Mouse (Mus musculus) CH12.LX (cell line): ENCODE data around the gene Mfap2. TPM values are rescaled to one million over a fixed set of nuclear protein-coding genes. Genes with fewer than 3 reads are reported as not detected.

Experiments
- DNase-seq: peaks from one replicate; pipeline ENCODE4 v3.0.0-alpha.2; 2013; ENCODE audit errors: extremely low read depth
- H3K27ac ChIP-seq: 2 replicates; pipeline ENCODE4 v1.5.1; 2012; ENCODE audit warnings: low read depth, mild to moderate bottlenecking, control low read depth, moderate library complexity; ENCODE audit not compliant: insufficient read depth
- H3K27me3 ChIP-seq: replicated peaks from 2 replicates; pipeline ENCODE3; 2012; ENCODE audit warnings: inconsistent platforms
- H3K36me3 ChIP-seq, 2 experiments: replicated peaks in 1 of 2; 2 replicates each; pipeline versions ENCODE3 to v1.6.1; 2012; ENCODE audit warnings: inconsistent platforms in 1 of 2, low read length in 1 of 2, mild to moderate bottlenecking in 1 of 2, mixed read lengths in 1 of 2, moderate library complexity in 1 of 2; ENCODE audit not compliant: control insufficient read depth in 1 of 2, insufficient read depth in 1 of 2
- H3K4me1 ChIP-seq, 2 experiments: 2 replicates each; pipeline ENCODE4 v1.6.1; 2012; ENCODE audit warnings: inconsistent platforms in 1 of 2, moderate library complexity in 1 of 2; ENCODE audit not compliant: insufficient read depth in 2 of 2, control insufficient read depth in 1 of 2
- H3K4me2 ChIP-seq: 2 replicates; pipeline ENCODE4 v1.6.1; 2012; ENCODE audit warnings: low read depth, mild to moderate bottlenecking, control low read depth; ENCODE audit not compliant: poor library complexity, insufficient read depth, severe bottlenecking
- H3K4me3 ChIP-seq, 3 experiments: fragments of 150-350 bp in 1 of 3; sonication (generic) in 1 of 3; replicated peaks in 1 of 3; 2 replicates each; pipeline versions ENCODE3 to v1.5.1; 2011 to 2012; ENCODE audit warnings: low read depth in 2 of 3, low read length in 2 of 3, mild to moderate bottlenecking in 2 of 3, moderate library complexity in 2 of 3, control low read depth in 1 of 3, improper control_type of control experiment in 1 of 3, inconsistent platforms in 1 of 3, mixed read lengths in 1 of 3; ENCODE audit not compliant: poor library complexity in 1 of 3
- H3K79me2 ChIP-seq: replicated peaks from 2 replicates; pipeline ENCODE4 v1.6.1; 2012; ENCODE audit warnings: mild to moderate bottlenecking, moderate library complexity; ENCODE audit not compliant: control insufficient read depth, poor library complexity, insufficient read depth, severe bottlenecking; ENCODE audit errors: extremely low read depth
- H3K9ac ChIP-seq: 2 replicates; pipeline ENCODE4 v1.6.1; 2012; ENCODE audit warnings: low read depth, mild to moderate bottlenecking, control low read depth, moderate library complexity; ENCODE audit not compliant: insufficient read depth
- H3K9me3 ChIP-seq: replicated peaks from 2 replicates; pipeline ENCODE3; 2012; ENCODE audit warnings: low read length, inconsistent platforms, mixed read lengths
- BHLHE40 ChIP-seq: IDR thresholded peaks from 2 replicates; pipeline ENCODE4 v1.6.1; 2011; ENCODE audit warnings: mild to moderate bottlenecking, low read depth, low read length, improper control_type of control experiment
- CHD1 ChIP-seq: IDR thresholded peaks from 2 replicates; pipeline ENCODE4 v1.6.1; 2012; ENCODE audit warnings: low read depth, low read length, improper control_type of control experiment, inconsistent platforms
- E2F4 ChIP-seq: IDR thresholded peaks from 2 replicates; pipeline ENCODE4 v1.6.1; 2011; ENCODE audit warnings: low read depth, low read length, improper control_type of control experiment; ENCODE audit not compliant: insufficient replicate concordance
- ELF1 ChIP-seq: IDR thresholded peaks from 2 replicates; pipeline ENCODE4 v1.6.1; 2014; ENCODE audit warnings: low read depth, mild to moderate bottlenecking, inconsistent platforms, low read length, improper control_type of control experiment
- EP300 ChIP-seq: IDR thresholded peaks from 2 replicates; pipeline ENCODE4 v1.6.1; 2011; ENCODE audit warnings: low read length, improper control_type of control experiment
- GABPA ChIP-seq: IDR thresholded peaks from 2 replicates; pipeline ENCODE4 v1.6.1; 2012; ENCODE audit warnings: low read depth, low read length, improper control_type of control experiment, inconsistent platforms; ENCODE audit not compliant: insufficient replicate concordance
- JUN ChIP-seq: IDR thresholded peaks from 2 replicates; pipeline ENCODE4 v1.6.1; 2011; ENCODE audit warnings: low read depth, mild to moderate bottlenecking, low read length, improper control_type of control experiment, moderate library complexity; ENCODE audit not compliant: insufficient read depth
- KAT2A ChIP-seq: IDR thresholded peaks from 2 replicates; pipeline ENCODE4 v1.6.1; 2012; ENCODE audit warnings: low read length, improper control_type of control experiment, inconsistent platforms; ENCODE audit not compliant: insufficient replicate concordance
- MAFK ChIP-seq: IDR thresholded peaks from 2 replicates; pipeline ENCODE4 v1.6.1; 2011; ENCODE audit warnings: low read length, improper control_type of control experiment; ENCODE audit not compliant: insufficient replicate concordance
- MAX ChIP-seq: IDR thresholded peaks from 2 replicates; pipeline ENCODE4 v1.6.1; 2011; ENCODE audit warnings: low read length, improper control_type of control experiment
- MAZ ChIP-seq: IDR thresholded peaks from 2 replicates; pipeline ENCODE4 v1.6.1; 2012; ENCODE audit warnings: low read depth, mild to moderate bottlenecking, inconsistent platforms, low read length, improper control_type of control experiment, moderate library complexity
- MYC ChIP-seq: IDR thresholded peaks from 2 replicates; pipeline ENCODE4 v1.6.1; 2011; ENCODE audit warnings: low read depth, mild to moderate bottlenecking, improper control_type of control experiment, low read length
- NELFE ChIP-seq: IDR thresholded peaks from 2 replicates; pipeline ENCODE4 v1.6.1; 2011; ENCODE audit warnings: low read depth, low read length, improper control_type of control experiment
- NRF1 ChIP-seq: IDR thresholded peaks from 2 replicates; pipeline ENCODE4 v1.6.1; 2014; ENCODE audit warnings: low read depth, mild to moderate bottlenecking, inconsistent platforms, low read length, improper control_type of control experiment, moderate library complexity
- POLR2A ChIP-seq: IDR thresholded peaks from 2 replicates; pipeline ENCODE4 v1.6.1; 2011; ENCODE audit warnings: low read depth, mild to moderate bottlenecking, improper control_type of control experiment, low read length
- SMC3 ChIP-seq: IDR thresholded peaks from 2 replicates; pipeline ENCODE4 v1.6.1; 2011; ENCODE audit warnings: low read depth, low read length, improper control_type of control experiment
- TCF12 ChIP-seq: IDR thresholded peaks from 2 replicates; pipeline ENCODE4 v1.6.1; 2014; ENCODE audit warnings: low read depth, mild to moderate bottlenecking, inconsistent platforms, low read length, improper control_type of control experiment
- UBTF ChIP-seq: IDR thresholded peaks from 2 replicates; pipeline ENCODE4 v1.6.1; 2012; ENCODE audit warnings: low read depth, mild to moderate bottlenecking, inconsistent platforms, low read length, improper control_type of control experiment, moderate library complexity
- ZC3H11A ChIP-seq: IDR thresholded peaks from 2 replicates; pipeline ENCODE4 v1.6.1; 2012; ENCODE audit warnings: low read depth, mild to moderate bottlenecking, inconsistent platforms, low read length, improper control_type of control experiment
- ZMIZ1 ChIP-seq: IDR thresholded peaks from 2 replicates; pipeline ENCODE4 v1.6.1; 2012; ENCODE audit warnings: low read depth, mild to moderate bottlenecking, inconsistent platforms, low read length, improper control_type of control experiment
- dilution Hi-C: fragments of 300-500 bp; cut with MboI; formaldehyde crosslinking; loops from 2 replicates; pipeline ENCODE4 v1.14.3; 2020; ENCODE audit warnings: low sequenced_read_pairs; ENCODE audit not compliant: extremely low pct_unique_long_range_greater_than_20kb, extremely low pct_ligation_motif_present
- in situ Hi-C: fragments of 300-500 bp; cut with MboI; formaldehyde crosslinking; loops from 3 replicates; pipeline ENCODE4 v1.14.3; 2019; ENCODE audit warnings: low sequenced_read_pairs, low pct_ligation_motif_present, low pct_unique_long_range_greater_than_20kb, mixed read lengths
- polyA plus RNA-seq: library from polyadenylated mRNA; unstranded; fragments of >175 nt; gene quantifications from 2 replicates; pipeline ENCODE4 v1.2.1, GENCODE M21; 2012; ENCODE audit warnings: low read depth; ENCODE audit not compliant: insufficient read length
- total RNA-seq, 2 experiments: library from RNA; depleted of rRNA; stranded (reverse); fragments of 300-350 nt in 1 of 2; fragments of >200 nt in 1 of 2; gene quantifications; 2 replicates each; pipeline ENCODE4 v1.2.3; 2012 to 2014

Gene Mfap2
- total and polyA plus RNA-seq, 3 experiments, result not detected

GRCm38 (mm10) chr4:140967386-140968159 is 42.6 kb upstream of the Mfap2 start:
- Histone ChIP-seq H3K4me3 (no peak overlapping the region), H3K9ac (no peak overlapping the region), H3K27me3 (no peaks in the 10 kb centered on the region), H3K4me2 (no peak overlapping the region), H3K27ac (no peak overlapping the region), H3K36me3 (peaks cover 31 to 79% of the 10 kb centered on the region in 2 experiments), H3K9me3 (no peaks in the 10 kb centered on the region), H3K79me2 (peaks cover 4% of the 10 kb centered on the region), H3K4me1 (peaks cover 8 to 36% of the 10 kb centered on the region in 2 experiments)
- dilution Hi-C loops (no loop called here), in situ Hi-C loops (no loop called here)
- TF ChIP-seq EP300, result no peak
- no peak for TF ChIP-seq NRF1
- TF ChIP-seq TCF12, result no peak
- TF ChIP-seq MAZ, result no peak
- no peak for TF ChIP-seq KAT2A
- TF ChIP-seq GABPA, result no peak
- no peak for TF ChIP-seq MYC
- no peak for TF ChIP-seq UBTF
- TF ChIP-seq JUN, result no peak
- DNase-seq, result no peak

GRCm38 (mm10) chr4:140971691-140972090 is 38.5 kb upstream of the Mfap2 start:
- H3K27me3 ChIP-seq, result no peaks in the 10 kb centered on the region
- peaks cover 0 to 7% of the 10 kb centered on the region in 2 experiments; a peak in 1 of 4 replicates for H3K4me1 ChIP-seq
- dilution Hi-C loops, result no loop called here
- H3K36me3 ChIP-seq, result peaks cover 69 to 95% of the 10 kb centered on the region in 2 experiments
- H3K79me2 ChIP-seq, result no peaks in the 10 kb centered on the region
- no peaks in the 10 kb centered on the region for H3K9me3 ChIP-seq
- H3K4me2 ChIP-seq, result no peak overlapping the region
- no peak overlapping the region for H3K9ac ChIP-seq
- no peak for DNase-seq
- in situ Hi-C loops, result loop anchor here (5.0 kb wide), 1 partner anchor 51 kb away; no protein-coding TSS in a partner anchor
- no peak overlapping the region for H3K27ac ChIP-seq
- H3K4me3 ChIP-seq, result no peak overlapping the region
- no peak for TF ChIP-seq UBTF
- TF ChIP-seq MAZ, result no peak
- no peak for TF ChIP-seq MYC
- TF ChIP-seq POLR2A, result no peak
- no peak for TF ChIP-seq CHD1
- no peak for TF ChIP-seq ZMIZ1
- no peak for TF ChIP-seq BHLHE40
- no peak for TF ChIP-seq NELFE
- TF ChIP-seq E2F4, result no peak
- no peak for TF ChIP-seq ZC3H11A
- no peak for TF ChIP-seq SMC3
- no peak for TF ChIP-seq MAX
- TF ChIP-seq ELF1, result no peak
- TF ChIP-seq MAFK, result no peak
